In genomic region chr8:46163870-46164190, GRCm38 (mm10) we compare ENCODE assay signal across 8 mouse cellular contexts. TPM values are rescaled to one million over a fixed set of nuclear protein-coding genes. Genes with fewer than 3 reads are reported as not detected.
DNase-seq lines count a peak whose midpoint lies in the region; ATAC-seq and TF ChIP-seq lines count a peak whose summit lies in the region.

No protein-coding gene starts in this region.

- peak overlapping the region; percentile 70 for H3K4me2 ChIP-seq in forebrain, embryonic 12.5 days
- peak overlapping the region; percentile 92 for H3K4me2 ChIP-seq in liver, embryonic 14.5 days (ENCODE audit: low read depth)

- H3K27me3 ChIP-seq in heart, adult 2 months (ENCODE audit: control insufficient read depth, insufficient read depth, low read length) = no peaks in the 10 kb centered on the region
- H3K27me3 ChIP-seq in forebrain, embryonic 12.5 days = no peaks in the 10 kb centered on the region
- no peaks in the 10 kb centered on the region for H3K27me3 ChIP-seq in liver, embryonic 14.5 days (ENCODE audit: control insufficient read depth, insufficient read depth, low read length)

- TF ChIP-seq EP300 in heart, adult 2 months (IDR thresholded peaks at IDR 0.05; ENCODE audit: insufficient read depth, low read depth, low read length) = no peak
- no peak for TF ChIP-seq EP300 in liver, embryonic 14.5 days (IDR thresholded peaks at IDR 0.05; ENCODE audit: low read depth)

- H3K79me2 ChIP-seq in heart, adult 2 months (replicated peaks; ENCODE audit: control insufficient read depth, insufficient read depth, low read length) = no peaks in the 10 kb centered on the region; the same call in 1 of the 2 replicates

- H3K9ac ChIP-seq in heart, adult 2 months (ENCODE audit: low read depth, low read length) = peak overlapping the region; percentile 97
- peak overlapping the region; percentile 70 for H3K9ac ChIP-seq in forebrain, embryonic 12.5 days
- peak overlapping the region; percentile 85 for H3K9ac ChIP-seq in liver, embryonic 14.5 days (replicated peaks)

- no peaks in the 10 kb centered on the region for H3K9me3 ChIP-seq in forebrain, embryonic 12.5 days
- no peaks in the 10 kb centered on the region for H3K9me3 ChIP-seq in liver, embryonic 14.5 days (ENCODE audit: control insufficient read depth, low read length)

- H3K27ac ChIP-seq in heart, adult 2 months = peak overlapping the region; percentile 81
- H3K27ac ChIP-seq in forebrain, embryonic 12.5 days = peak overlapping the region; percentile 87
- H3K27ac ChIP-seq in liver, embryonic 14.5 days = peak overlapping the region; percentile 55

- DNase-seq in heart, adult 2 months = no peak
- no peak for DNase-seq in heart, postnatal 4 days
- peak; percentile 24 for DNase-seq in 416B (ENCODE audit: low read depth)
- DNase-seq in liver, embryonic 14.5 days (ENCODE audit: low read depth in 3 of 3, low spot score in 3 of 3) = no peak
- DNase-seq in embryo, embryonic 10 days (ENCODE audit: low spot score) = no peak
- no peak for DNase-seq in layer of hippocampus, postnatal 14 days (ENCODE audit: low spot score in 2 of 2)
- DNase-seq in thymus, postnatal 4 days = no peak

- H3K4me3 ChIP-seq in heart, adult 2 months = peak overlapping the region; percentile 89
- peak overlapping the region; percentile 60 for H3K4me3 ChIP-seq in forebrain, embryonic 12.5 days (replicated peaks)
- H3K4me3 ChIP-seq in liver, embryonic 14.5 days (ENCODE audit: insufficient read depth in 1 of 2, low read depth in 2 of 2, low read length in 2 of 2) = peak overlapping the region; percentile 86 to 87

- WGBS in heart, adult 2 months = under 1% methylated on average over 25 of the region's 25 CpGs
- 0% methylated on average over 24 of the region's 25 CpGs for WGBS in forebrain, embryonic 12.5 days
- WGBS in liver, embryonic 14.5 days (ENCODE audit: insufficient replicate concordance) = under 1% methylated on average over 19 of the region's 25 CpGs

- H3K4me1 ChIP-seq in heart, adult 2 months (ENCODE audit: control insufficient read depth, insufficient read depth, low read length) = peaks cover 1% of the 10 kb centered on the region; the same call in 1 of the 2 replicates
- H3K4me1 ChIP-seq in forebrain, embryonic 12.5 days = peaks cover 19% of the 10 kb centered on the region
- peaks cover 0 to 8% of the 10 kb centered on the region in 2 experiments; a peak in 2 of 4 replicates for H3K4me1 ChIP-seq in liver, embryonic 14.5 days (replicated peaks; ENCODE audit: control insufficient read depth in 2 of 2, insufficient read depth in 2 of 2, low read length in 1 of 2)

- intact Hi-C loops in heart, adult 2 months (cut with DNase I) = loop anchor here (1.0 kb wide), 1 partner anchor 12 kb away; the partner anchor contains the start of gene Snx25

- ATAC-seq in forebrain, embryonic 12.5 days (ENCODE audit: low FRiP score) = no peak; the same call in 1 of the 2 replicates
- no peak; the same call in 1 of the 2 replicates for ATAC-seq in liver, embryonic 14.5 days (ENCODE audit: insufficient read depth)

- TF ChIP-seq CTCF in heart, adult 2 months (IDR thresholded peaks at IDR 0.05) = no peak
- TF ChIP-seq CTCF in liver, embryonic 14.5 days (IDR thresholded peaks at IDR 0.05; ENCODE audit: low read depth) = no peak

- no peak for TF ChIP-seq POLR2A in heart, adult 2 months (IDR thresholded peaks at IDR 0.05; ENCODE audit: insufficient read depth, low read depth, low read length)

- H3K36me3 ChIP-seq in heart, adult 2 months (ENCODE audit: control insufficient read depth, insufficient read depth, low read length) = 0 out of 2 replicates have a peak, but pooled peaks cover 4% of the 10 kb centered on the region
- no peaks in the 10 kb centered on the region for H3K36me3 ChIP-seq in forebrain, embryonic 12.5 days (replicated peaks)
- no peaks in the 10 kb centered on the region for H3K36me3 ChIP-seq in liver, embryonic 14.5 days (replicated peaks; ENCODE audit: control insufficient read depth, insufficient read depth, low read depth)

RNA-seq across cellular contexts. Expression of gene Snx25, which starts 11.9 kb away (rescaled TPM):
- total RNA-seq in heart, adult 2 months (2021) = 1 to 10 TPM; 7.1 to 8.8 TPM
- polyA plus RNA-seq in heart, adult 2 months (2012; rRNA removed) = 3.2 and 5.7 TPM in 2 replicates
- 10 to 100 TPM; 12.2 to 12.7 TPM for total RNA-seq in heart, postnatal 4 days (2021)
- 4.1 and 4.5 TPM in 2 replicates for polyA plus RNA-seq in forebrain, embryonic 12.5 days (2016; fragmentation: Nextera tagmentation; extraction: Ambion mirVana)
- polyA plus RNA-seq in liver, embryonic 14.5 days (2012; rRNA removed) = 2.2 and 4.2 TPM in 2 replicates
- 4.3 and 4.7 TPM in 2 replicates for polyA plus RNA-seq in liver, embryonic 14.5 days (2014; fragmentation: Nextera tagmentation; extraction: Ambion mirVana)
- 10 to 100 TPM; 43.8 to 44.3 TPM for total RNA-seq in layer of hippocampus, postnatal 14 days (2021)

RNA-seq across cellular contexts. Expression of gene Cfap97, which starts 12.3 kb away (rescaled TPM):
- total RNA-seq in heart, adult 2 months (2021) = 10 to 100 TPM; 12.2 to 13.6 TPM
- polyA plus RNA-seq in heart, adult 2 months (2012; rRNA removed) = 4.7 and 10.6 TPM in 2 replicates
- 10 to 100 TPM; 14.1 to 15.2 TPM for total RNA-seq in heart, postnatal 4 days (2021)
- polyA plus RNA-seq in forebrain, embryonic 12.5 days (2016; fragmentation: Nextera tagmentation; extraction: Ambion mirVana) = 22.4 and 22.9 TPM in 2 replicates
- polyA plus RNA-seq in liver, embryonic 14.5 days (2012; rRNA removed) = 2.7 and 3.9 TPM in 2 replicates
- polyA plus RNA-seq in liver, embryonic 14.5 days (2014; fragmentation: Nextera tagmentation; extraction: Ambion mirVana) = 7.2 and 7.4 TPM in 2 replicates
- total RNA-seq in layer of hippocampus, postnatal 14 days (2021) = 10 to 100 TPM; 20.4 to 22.3 TPM

RNA-seq across cellular contexts. Expression of gene Slc25a4, which starts 47.3 kb away (rescaled TPM):
- total RNA-seq in heart, adult 2 months (2021) = 1,000 to 10,000 TPM; 4,382 to 5,412 TPM
- polyA plus RNA-seq in heart, adult 2 months (2012; rRNA removed) = 4,929 and 5,477 TPM in 2 replicates
- total RNA-seq in heart, postnatal 4 days (2021) = 1,000 to 10,000 TPM; 3,101 to 3,310 TPM
- 448 and 462 TPM in 2 replicates for polyA plus RNA-seq in forebrain, embryonic 12.5 days (2016; fragmentation: Nextera tagmentation; extraction: Ambion mirVana)
- polyA plus RNA-seq in liver, embryonic 14.5 days (2012; rRNA removed) = 49.7 and 51.4 TPM in 2 replicates
- 83.1 and 88.3 TPM in 2 replicates for polyA plus RNA-seq in liver, embryonic 14.5 days (2014; fragmentation: Nextera tagmentation; extraction: Ambion mirVana)
- total RNA-seq in layer of hippocampus, postnatal 14 days (2021) = 100 to 1,000 TPM; 684 to 686 TPM

Comparison
In these comparisons a context has a peak if more than half of its experiments do, and no peak if none do; other contexts are left out.
1. RNA of gene Slc25a4, which starts 47.3 kb away (total RNA-seq): 4,382 to 5,412 TPM in heart, adult 2 months and 3,101 to 3,310 TPM in heart, postnatal 4 days; 684 to 686 TPM in layer of hippocampus, postnatal 14 days; every median in the first group is over 4 times any median in the second.
2. Peak in every context shown above with its lines, with median percentiles within 50 percentile points of each other: H3K27ac ChIP-seq, H3K4me3 ChIP-seq and H3K9ac ChIP-seq.